Mouse (Mus musculus) kidney, adult 9 months (tissue): ENCODE measurements around the gene Ppil1.
"Not testable (repeated sequence)": the region's sequence is repeated elsewhere in the genome, so short reads cannot be mapped to it uniquely, and the experiment has no call there.

Experiments used
- DNase-seq: peaks from one replicate; pipeline ENCODE4 v3.0.0; 2022

Ppil1 gene

DNA sequence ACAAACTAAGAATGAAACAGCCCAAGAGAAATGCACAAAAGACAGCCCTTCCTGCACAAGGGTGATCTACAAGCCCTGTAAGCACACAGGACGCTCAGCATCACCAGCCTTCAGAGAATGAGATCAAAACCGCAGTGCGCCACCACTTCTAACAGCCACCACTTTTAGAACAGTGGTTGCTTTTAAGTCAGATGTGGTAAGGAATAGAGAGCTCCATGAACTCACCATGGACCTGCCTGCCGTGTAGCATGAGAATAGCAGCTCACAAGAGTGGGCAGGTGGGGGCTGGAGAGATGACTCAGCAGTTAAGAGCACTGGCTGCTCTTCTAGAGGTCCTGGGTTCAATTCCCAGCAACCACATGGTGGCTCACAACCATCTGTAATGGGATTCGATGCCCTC lies 16.4 kb upstream of the Ppil1 start:
- no peak for DNase-seq

DNA sequence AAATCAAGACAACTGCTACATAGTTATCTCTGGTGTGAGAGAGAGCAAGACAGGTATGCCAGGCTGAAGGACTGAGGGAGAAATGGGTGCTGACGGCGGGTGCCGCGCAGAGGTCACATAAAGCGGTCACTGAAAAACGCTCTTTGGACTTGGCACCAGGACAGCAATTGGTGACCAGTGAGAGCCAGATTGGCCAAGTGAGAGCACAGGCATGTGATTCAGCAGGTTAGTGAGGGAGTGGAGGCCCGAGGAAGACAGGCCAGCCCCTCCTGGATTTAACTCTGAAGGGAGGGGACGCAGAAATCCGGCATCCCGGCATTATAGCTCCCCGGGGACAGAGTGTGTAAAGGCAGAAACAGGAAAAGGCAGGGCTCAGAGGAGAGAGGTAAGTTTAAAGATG lies 9.9 kb upstream of the Ppil1 start:
- peak; percentile 96 for DNase-seq

DNA sequence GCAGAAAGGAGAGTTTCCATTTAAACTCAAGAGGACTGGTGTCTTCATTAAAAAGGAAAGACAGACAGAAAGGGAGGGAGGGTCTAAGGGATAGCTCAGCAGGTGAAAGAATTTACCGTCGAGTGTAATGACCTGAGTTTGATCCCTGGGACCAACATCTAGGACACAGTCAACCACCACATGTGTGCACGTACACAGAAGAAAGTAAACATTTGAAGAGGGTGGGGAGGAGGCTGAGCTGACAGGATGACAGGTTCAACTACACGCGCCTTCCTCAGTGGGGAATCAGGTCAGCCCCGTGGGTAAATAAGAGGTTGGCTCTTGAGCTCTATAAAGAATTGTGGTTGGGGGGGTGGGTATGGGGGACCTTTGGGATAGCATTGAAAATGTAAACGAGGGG lies 9.2 kb upstream of the Ppil1 start:
- no peak for DNase-seq

DNA sequence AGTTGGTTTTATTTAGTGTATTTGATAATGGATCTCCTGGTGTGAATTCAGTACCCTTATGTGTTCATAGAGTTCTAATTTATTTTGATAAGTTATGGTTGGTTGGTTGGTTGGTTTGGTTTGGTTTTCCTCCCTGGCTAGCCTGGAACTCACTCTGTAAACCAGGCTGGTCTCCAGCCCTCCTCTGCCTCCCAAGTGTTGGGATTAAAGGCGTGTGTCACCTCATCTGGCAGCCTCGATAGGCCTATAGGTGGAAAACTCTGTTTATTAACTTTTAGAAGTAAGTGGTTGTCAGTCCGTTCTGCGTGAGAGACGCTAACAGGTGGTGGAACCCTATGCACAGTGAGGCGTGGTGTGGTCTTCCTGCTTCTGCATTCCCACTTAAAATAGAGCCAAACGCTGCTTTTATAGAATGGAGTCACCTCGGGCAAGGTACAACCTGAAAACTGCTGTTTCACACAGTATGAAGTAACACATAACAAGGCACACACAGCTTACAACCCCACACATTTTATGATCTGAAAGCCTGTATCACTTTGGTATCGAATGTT lies 6.2 kb upstream of the Ppil1 start:
- DNase-seq = no peak

DNA sequence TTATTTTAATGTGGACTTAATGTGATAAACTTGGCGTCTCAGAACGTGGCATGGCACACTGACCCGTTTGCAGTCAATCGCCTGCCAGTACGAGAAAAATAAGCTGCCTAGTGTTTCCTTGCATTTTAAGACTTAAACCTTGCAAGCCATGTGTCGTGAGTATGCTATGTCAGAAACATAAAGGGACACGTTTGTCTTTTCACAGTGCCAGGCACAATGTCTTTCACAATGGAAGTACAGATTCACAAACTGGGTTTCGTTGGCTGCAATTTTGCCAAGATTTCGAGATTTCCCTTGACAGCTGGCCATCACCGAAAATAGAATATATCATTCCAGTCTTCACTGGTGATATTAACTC lies 5.3 kb upstream of the Ppil1 start:
- DNase-seq = no peak

DNA sequence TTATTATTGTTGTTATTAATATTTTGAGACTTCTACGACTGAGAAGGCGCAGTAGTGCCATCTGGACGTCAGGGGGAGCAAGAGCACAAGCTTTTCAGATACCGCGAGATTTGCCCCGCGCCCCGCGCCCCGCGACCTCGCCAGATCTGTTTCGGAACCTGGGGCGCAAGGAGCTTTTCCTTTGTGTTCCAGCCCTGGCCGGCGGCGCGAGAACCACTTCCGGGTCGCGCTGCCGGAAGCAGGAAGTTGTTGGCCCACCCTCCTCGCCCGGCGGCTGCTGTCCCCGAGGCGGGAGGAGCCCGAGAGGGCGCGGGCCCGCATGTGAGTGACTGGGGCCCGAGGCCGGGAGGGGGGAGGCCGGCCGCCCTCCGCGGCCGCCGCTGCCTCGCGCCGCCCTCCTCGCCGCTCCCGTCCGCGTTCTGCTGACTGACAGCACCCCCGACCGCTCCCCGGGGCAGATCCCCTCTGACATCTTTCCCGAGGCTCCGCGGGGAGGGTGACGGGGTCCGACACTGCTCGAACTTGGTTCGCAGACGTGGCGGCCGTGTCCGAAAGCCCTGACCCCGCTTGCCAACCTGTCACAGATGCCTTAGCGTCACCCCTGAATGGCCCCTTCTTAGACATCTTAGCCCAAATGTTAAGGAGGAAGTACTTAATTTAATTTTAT lies 4.8 kb upstream of the Ppil1 start, which contains the start of gene BC004004:
TSS of gene BC004004 (plus strand) at position 107 of the 667 bp plus-strand sequence.
- DNase-seq = peak; percentile 98

DNA sequence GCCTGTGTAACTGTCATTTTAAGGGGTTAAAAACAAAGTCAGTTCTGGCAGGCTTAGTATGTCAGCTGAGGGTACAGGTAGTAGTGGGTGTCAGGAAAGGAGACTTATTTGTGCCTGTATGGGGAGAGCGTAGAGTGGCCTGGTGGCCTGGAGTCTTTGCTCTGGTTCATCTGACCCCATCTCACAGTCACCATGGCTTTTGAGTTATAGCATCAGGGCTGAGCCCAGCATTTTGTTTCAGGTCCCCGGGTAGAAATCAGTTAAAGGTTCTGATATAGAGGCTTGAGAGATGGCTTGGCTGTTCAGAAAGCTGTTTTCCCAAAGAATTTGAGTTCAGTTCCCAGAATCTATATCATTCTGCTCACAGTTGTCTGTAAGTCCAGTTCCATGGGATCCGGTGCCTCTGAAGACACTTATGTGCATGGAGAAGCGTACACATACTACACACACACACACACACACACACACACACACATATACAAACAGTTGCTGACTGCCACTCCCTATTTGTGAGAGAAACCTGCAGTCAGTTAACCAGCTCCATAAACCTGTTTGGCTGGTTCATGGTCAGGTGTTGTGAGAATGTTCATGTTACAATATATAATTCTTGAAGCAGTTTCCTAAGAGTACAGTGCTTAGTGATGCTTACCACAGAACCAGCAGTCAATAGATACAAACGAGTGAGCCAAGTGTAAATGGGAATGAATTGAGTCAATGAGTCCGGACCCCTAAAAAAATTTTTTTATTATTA lies 4.1 kb upstream of the Ppil1 start:
- DNase-seq = peak; percentile 61

DNA sequence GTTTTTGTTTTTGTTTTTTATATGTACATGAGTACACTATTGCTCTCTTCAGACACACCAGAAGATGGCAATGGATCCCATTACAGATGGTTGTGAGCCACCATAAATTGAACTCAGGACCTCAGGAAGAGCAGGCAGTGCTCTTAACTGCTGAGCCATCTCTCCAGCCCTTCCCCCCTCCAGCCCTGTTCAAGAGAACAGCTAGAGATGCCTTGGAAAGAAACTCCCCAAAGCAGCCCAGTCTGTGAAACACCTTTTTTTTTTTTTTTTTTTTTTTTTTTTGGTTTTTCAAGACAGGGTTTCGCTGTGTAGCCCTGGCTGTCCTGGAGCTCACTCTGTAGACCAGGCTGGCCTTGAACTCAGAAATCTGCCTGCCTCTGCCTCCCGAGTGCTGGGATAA lies 3.1 kb upstream of the Ppil1 start:
- DNase-seq = not testable (repeated sequence)

DNA sequence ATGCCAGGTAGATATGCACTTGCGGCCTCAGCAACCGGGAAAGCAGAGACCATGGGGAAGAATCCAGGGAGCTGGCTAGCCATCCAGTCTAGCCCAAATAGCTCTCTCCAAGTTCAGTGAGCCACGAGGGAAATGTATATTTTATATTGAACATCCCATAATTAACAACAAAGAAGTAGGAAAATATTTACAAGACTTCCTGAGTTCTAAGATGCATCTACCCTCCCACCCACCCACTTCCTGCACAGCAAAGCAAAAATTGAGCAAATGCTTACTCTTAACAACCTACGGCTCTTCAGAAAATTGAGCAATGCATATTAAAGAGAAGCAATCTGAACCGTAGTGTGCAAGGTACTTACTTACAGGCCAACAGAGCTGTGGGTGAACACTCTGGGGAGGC lies 774 bp upstream of the Ppil1 start:
- no peak for DNase-seq

DNA sequence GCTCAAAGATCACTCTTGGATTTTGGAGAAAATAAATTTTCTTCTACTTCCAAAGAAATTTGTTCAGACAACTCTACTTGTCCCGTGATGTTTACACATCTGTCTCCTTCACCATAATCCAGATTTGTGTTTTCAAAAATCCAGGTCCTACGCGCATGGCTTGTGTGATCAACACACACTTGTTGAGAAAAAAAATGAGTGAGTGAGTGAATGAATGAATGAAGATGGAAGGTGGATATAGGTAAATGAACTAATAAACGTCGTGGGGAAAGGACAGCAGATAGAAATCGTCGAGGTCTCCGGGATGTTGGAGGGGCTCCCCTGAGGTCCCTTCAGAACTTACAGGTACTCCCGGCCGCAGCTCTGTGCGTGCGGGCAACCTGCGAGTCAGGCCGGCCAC lies 569 bp downstream of the Ppil1 start:
- no peak for DNase-seq

DNA sequence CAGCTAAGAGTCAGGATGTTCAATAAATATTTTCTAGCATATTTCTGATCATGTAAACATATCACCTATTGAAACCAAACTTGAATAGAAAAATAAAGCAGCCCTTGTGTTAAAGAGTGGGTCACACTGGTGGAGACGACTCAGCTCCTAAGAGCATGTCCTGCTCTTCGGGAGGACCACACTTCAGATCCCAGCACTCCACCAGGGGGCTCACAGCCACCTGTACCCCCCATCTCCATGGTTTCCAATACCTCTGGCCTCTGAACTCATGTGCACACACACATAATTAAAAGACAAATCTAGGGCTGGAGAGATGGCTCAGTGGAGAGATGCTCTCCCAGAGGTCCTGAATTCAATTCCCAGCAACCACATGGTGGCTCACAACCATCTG lies 1.7 kb downstream of the Ppil1 start:
- no peak for DNase-seq

DNA sequence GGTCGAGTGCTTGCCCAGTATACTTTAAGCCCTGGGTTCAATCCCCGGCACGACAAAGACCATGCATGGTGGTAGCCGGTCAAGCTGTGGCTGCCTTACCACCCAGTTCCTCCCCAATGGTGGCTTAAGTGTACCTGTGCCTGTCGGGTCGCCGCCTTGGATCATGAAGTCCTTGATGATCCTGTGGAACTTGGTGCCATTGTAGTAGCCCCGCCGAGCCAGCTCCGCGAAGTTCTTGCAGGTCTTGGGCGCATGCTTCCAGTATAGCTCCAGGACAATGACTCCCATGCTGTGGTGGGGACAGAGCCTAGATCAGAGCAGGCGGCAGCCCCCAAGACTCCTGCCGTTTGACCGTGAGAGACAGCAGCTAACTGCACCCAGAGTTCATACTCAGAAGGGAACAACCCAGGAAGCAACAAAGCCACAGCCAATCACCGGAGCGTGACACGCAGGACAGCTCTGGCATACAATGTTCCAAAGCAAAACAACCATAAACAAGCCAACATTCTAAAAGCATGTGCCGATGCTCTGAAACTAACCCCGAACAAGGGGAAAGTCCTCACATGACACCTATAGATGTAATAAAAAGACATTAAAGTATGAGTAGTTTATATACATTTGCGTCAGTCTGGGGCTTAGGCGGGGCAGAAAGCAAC lies 2.3 kb downstream of the Ppil1 start:
- no peak for DNase-seq

DNA sequence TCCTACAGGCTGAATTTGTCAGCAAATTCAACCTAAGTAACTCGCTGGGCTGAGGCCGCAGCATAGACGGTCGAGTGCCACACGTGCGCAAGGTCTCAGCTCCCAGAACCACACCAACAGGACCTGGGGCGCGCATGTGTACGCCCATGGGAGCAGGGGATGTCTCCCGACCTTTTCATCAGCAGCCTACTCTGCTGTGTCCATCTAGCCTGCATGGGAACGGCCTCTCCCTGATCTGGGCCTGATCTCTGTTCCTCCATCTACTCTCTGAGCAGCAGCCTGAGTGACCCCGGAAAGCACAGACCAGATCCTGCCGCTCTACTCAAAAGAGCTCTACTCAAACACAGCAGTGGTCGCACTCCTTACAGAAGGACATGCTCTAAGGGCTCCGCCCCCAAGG lies 3.5 kb downstream of the Ppil1 start:
- DNase-seq = no peak

DNA sequence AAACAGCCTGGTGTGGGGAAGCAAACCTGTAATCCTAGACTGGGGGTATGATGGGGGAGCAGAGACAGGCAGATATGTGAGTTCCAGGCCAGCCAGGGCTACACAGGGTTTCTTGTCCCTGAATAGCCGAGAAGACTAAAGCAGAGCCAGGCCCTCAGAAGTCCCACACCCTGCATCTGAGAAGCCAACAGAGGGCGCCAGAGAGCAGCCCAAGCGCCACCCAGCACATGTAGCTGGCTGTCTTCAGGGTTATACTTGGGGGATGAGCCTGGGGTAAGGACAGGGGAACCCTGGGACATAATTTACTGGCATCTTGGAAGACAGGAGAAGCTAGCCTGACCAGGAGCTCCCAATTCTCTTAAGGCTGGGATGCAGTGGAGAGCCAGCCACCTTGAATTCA lies 4.5 kb downstream of the Ppil1 start:
- peak; percentile 80 for DNase-seq

DNA sequence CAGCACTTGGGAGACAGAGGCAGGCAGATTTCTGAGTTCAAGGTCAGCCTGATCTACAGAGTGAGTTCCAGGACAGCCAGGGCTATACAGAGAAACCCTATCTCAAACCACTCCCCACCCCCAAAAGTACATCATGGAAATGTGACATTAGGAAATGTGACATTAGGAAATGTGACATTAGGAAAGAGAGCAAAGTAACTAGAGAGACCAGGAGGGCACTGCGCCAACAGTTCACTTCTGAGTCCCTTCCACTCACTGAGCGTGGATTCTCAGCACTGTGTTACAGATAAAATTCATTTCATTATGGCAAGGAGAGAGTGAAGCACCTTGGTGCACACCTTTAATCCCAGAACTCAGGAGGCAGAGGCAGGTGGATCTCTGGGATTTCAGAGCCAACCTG lies 5.1 kb downstream of the Ppil1 start:
- DNase-seq = no peak

DNA sequence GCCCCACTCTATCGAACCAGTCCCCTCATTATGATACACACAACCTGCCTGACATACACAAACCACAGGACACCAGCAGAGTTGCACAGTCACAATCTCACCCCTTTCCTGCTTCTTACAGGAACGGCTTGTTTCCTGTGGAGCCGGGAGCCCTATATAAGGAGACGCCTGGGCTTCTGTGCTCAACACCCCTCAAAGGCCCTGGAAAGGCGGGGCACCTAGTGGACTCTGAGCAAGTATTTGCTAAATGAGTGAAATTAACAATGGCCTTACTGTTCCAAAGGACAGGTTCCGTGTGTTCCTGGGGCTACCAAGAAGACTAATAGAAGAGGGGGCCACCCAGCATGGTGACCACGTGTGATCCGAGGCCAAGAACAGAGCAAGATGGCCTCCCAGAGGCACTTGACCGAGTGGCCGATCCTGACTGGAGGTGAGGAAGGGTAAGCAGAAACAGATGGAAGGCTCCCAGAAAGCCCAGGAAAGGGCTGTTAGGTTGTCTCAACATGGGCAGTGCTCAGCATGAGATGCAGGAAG lies 5.9 kb downstream of the Ppil1 start:
- DNase-seq = no peak

DNA sequence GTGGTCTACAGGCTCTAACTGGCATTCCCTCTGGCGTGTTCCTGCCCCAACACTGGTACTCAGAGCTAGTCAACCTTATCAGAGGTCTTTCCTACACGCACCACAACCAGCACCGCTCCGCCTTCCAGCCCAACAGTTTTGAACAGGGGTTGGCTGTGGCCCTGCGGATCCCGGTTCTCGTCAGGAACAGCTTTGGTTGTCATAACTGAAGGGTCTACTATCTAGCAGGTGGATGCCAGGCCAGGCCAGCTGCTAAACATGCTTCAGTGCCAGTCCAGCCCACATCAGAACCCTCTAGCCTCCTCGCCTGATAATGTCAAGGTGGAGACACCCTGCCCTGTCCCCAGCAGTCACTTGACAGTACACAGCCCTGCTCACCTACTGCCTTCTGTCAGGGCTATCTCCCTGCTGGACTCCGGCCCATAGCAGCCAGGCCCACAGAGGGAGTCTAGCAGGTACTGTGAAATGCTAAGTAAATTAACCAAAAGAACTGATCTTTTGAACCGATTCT lies 6.9 kb downstream of the Ppil1 start:
- no peak for DNase-seq

DNA sequence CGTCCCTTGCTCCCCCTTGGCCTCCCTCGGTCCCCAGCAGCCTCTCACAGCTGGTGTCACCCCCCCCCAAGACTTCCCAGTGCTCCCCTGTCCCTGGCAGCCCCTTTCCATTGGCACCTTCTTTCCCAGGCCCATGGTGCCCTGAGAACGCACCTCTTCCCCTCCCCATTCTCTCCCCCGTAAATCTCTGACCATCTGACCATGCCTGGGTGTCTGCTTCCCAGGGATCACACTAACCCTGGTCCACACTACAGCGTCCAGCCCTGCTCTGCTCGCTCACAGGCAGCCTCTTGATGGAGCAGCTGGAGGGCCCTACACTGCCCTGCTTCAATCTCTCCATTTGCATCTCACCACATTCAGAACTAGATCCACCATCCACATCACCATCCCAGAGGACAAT lies 7.5 kb downstream of the Ppil1 start:
- DNase-seq = no peak

DNA sequence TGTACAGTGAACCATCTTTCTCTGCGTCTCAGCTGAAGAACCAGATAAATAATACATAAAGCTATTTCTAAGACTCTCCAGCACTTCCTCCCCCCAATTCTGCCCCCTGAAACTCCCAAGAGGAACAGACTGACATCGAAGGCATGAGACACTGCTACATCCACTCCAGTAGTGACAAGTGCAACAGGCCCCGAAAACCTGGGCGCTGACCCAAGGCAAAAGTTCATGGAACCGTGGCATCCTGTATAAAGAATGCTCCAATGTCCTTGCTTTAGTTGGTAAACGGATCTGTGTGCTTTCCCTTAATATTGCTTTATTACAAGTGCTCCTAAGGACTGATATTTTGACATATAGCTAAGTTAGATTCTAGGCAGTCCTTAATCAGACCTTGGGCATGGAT lies 9.2 kb downstream of the Ppil1 start:
- DNase-seq = not testable (repeated sequence)

DNA sequence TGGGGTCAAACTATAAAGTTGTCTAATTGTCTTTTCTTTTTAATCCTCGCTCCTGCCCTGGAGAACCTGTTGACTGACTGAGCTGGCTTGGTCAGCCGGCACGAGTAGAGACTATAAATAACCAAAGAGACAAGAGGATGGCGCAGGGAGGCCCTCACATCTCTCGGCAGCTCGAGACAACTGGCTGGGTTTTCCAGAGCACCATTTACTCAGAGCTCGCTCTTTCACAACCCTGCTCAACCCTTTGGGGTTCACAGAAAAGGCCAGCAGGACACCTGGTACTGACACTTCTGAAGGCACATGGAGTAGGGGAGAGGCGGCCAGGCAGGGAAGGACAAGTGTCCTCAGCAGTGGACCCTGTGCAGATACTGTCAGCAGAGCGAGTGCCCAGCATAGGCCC lies 10.3 kb downstream of the Ppil1 start:
- no peak for DNase-seq

DNA sequence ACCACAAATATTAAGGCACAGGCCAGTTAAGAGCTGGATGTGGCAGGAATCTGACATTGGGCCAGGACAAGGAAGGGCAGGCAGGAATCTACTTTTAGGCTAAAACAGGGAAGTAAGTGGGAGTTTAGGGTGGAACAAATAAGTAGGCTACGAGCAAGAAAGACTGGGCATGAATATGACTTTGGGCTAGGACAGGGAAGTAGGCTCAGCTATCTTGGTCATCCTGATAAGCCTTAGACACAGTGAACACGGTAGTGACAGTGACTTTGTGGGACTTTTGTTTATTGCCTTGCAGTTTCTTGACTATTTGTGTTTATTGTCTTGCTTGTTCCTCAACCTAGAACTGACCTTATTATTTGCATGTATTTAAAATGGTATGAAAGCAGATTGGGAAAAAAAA lies 10.8 kb downstream of the Ppil1 start:
- no peak for DNase-seq

DNA sequence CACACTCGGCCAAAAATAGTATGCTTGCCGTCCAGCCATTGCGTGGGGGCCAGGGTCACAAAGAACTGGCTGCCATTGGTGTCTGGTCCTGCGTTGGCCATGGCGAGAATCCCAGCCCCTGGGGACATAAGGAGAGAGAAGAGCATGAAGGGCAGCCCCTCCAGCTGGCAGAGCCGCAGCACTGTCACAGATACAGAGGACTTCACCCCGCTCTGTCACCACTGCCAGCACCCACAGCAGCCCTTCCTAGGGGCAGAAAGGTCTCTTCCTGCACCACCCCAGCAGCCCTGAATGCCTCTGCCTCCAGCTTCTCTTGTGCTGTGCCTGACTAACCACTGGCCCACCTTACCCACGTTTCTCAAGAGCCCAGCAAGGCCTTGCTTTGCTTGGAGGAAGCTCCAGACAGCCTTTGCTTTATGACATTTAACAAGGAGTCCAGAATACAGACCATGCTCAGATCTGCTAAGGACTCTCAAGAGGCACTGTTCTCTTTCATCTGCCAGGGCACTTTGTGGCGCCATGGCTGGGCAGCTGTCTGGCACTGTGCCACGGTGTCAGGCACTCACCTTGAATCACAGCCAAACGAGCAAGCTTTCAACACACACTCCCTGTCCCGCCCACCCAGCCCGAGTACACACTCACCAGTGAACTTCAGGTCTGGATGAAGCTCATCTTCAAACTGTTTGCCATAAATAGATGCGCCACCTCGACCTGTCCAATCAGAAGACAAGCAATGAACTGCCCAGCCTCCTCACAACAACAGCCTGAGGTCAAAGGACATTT lies 12.2 kb downstream of the Ppil1 start:
- DNase-seq = peak; percentile 93

DNA sequence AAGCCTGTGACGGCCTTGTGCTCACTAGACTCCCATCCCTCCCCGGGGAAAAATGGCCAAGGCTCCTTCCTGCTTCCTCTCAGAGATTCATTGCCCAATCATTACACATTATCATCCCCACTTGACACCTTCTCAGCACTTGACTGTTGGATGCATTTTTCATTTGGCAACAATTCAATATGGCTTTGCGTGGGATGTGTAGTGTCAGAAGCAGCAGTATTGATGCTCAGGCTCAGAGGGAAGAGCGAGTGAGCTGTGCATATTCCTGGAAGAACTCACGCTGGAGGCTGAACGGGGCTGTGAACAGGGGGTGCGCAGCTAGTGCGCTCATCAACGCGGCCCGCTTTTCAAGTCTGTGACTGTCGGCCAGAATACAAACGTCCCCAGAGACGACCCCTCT lies 13.0 kb downstream of the Ppil1 start:
- not testable (repeated sequence) for DNase-seq
